Mouse (Mus musculus): ENCODE data around the gene Mboat7. TPM values are rescaled to one million over a fixed set of nuclear protein-coding genes. Genes with fewer than 3 reads are reported as not detected.
A peak's percentile ranks its signal among the peaks of the same experiment; 100 is the strongest.

Gene Mboat7
- polyA plus RNA-seq, 1 experiment from 2014 or later, result 86.3 TPM

DNA sequence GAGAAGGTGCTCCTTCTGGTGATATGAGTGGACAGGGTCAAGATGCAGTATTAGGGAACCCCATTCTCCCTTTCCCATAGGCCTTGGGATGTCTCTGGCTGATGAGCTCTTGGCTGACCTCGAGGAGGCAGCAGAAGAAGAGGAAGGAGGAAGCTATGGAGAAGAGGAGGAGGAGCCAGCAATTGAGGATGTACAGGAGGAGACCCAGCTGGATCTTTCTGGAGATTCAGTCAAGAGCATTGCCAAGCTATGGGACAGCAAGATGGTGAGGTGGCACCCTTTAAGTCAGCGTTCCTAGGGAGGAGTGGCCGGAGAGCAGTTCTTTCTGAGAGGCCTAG is 62.9 kb downstream of the Mboat7 start:
- no peak overlapping the region for H3K27ac ChIP-seq (ENCODE audit: low read length)
- no peaks in the 10 kb centered on the region for H3K9me3 ChIP-seq (ENCODE audit: control insufficient read depth, low read length)
- H3K36me3 ChIP-seq (ENCODE audit: control insufficient read depth, insufficient read depth), result peaks cover 3% of the 10 kb centered on the region; the same call in 1 of the 2 replicates
- ATAC-seq, result no peak
- WGBS, result 65% methylated on average over 3 of the region's 3 CpGs
- H3K9ac ChIP-seq (replicated peaks; ENCODE audit: low read depth, low read length), result peak overlapping the region; percentile 74
- peak overlapping the region; percentile 81 for H3K4me2 ChIP-seq (ENCODE audit: low read length)
- peaks cover 26% of the 10 kb centered on the region for H3K4me1 ChIP-seq (replicated peaks; ENCODE audit: control insufficient read depth, insufficient read depth, low read length)
- H3K4me3 ChIP-seq (replicated peaks; ENCODE audit: low read length), result peak overlapping the region; percentile 75
- H3K27me3 ChIP-seq (replicated peaks; ENCODE audit: control insufficient read depth, insufficient read depth, low read length), result no peaks in the 10 kb centered on the region

DNA sequence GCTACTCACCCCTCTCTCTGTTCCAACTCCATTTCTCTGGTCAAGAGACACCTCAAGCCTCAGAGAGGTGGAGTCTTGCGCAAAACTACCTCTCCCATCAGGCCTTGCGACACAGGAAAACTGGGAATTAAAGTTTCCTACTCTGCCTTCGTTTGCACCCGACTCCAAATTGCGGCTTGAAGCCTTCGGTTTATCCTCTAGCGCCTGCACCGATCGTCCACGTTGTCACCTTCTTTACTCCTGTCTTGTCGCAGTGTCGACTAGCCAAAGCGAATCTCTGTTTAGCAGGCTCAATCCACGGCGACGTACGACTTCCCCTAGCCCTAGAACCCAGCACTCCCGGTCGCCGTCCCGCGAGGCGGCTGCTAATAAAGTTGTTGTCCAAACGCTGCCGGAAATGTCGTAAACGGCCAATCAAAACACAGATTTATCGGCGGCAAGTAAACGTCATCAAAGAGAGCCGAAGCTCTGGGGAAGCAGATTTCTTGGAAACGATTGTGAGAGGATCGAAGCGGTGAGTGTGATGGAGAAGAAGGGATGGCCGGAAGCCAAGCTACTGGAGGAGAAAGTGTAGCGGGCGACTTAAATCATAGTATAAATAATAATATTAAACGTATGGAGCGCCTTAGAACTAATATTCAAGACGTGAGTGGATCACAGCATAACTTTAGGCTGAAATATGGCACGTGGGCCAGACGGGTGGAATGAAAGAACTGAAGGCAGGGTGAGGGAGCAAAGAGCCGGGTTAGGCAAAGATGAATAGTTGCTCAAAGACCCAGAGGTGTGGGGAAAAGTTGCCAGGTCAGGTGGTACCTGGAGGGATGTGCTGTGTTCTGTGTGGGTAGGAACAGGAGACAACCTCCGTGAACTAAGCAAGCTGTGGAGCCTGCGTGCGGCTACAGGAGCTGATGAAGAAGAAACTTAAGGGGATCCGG is 63.5 kb downstream of the Mboat7 start, which contains the start of the genes Tfpt and Prpf31:
Gene Tfpt (minus strand): TSS at position 387 of the 935 bp plus-strand sequence.
Gene Prpf31 (plus strand): TSS at position 443 of the 935 bp plus-strand sequence.
- Histone ChIP-seq H3K36me3 (ENCODE audit: control insufficient read depth, insufficient read depth) (peaks cover 2% of the 10 kb centered on the region; the same call in 1 of the 2 replicates), H3K27me3 (replicated peaks; ENCODE audit: control insufficient read depth, insufficient read depth, low read length) (no peaks in the 10 kb centered on the region), H3K4me3 (replicated peaks; ENCODE audit: low read length) (peak within 1 kb of the TSS; percentile 75), H3K9me3 (ENCODE audit: control insufficient read depth, low read length) (no peaks in the 10 kb centered on the region), H3K4me1 (replicated peaks; ENCODE audit: control insufficient read depth, insufficient read depth, low read length) (peaks cover 26% of the 10 kb centered on the region), H3K9ac (replicated peaks; ENCODE audit: low read depth, low read length) (peak within 1 kb of the TSS; percentile 74), H3K4me2 (ENCODE audit: low read length) (peak within 1 kb of the TSS; percentile 99), H3K27ac (ENCODE audit: low read length) (peak within 1 kb of the TSS; percentile 81)
- under 1% methylated on average over 47 of the region's 47 CpGs for WGBS
- peak; percentile 88 for ATAC-seq

DNA sequence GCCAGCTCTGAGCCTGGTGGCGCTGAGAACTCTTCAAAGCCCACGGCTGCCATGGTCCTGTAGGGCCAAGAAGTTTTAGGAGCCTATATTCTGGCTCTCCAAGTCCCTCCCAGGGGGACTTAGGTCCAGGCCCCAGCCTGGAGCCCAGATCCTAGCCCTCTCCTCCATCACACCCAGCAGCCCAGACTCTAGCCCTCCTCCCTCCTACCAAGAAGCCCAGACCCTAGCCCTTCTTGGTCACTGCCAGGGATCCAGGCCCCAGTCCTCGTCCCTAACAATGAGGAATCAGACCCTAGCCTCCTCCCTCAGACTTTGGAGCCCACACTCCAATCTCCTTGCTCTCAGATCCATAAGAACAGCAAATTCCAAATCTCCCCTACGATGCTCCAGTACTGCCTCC is 64.3 kb downstream of the Mboat7 start:
- WGBS, result 40% methylated on average over 4 of the region's 4 CpGs
- Histone ChIP-seq H3K4me3 (replicated peaks; ENCODE audit: low read length) (peak overlapping the region; percentile 75), H3K36me3 (ENCODE audit: control insufficient read depth, insufficient read depth) (peaks cover 8% of the 10 kb centered on the region), H3K4me1 (replicated peaks; ENCODE audit: control insufficient read depth, insufficient read depth, low read length) (peaks cover 26% of the 10 kb centered on the region), H3K4me2 (ENCODE audit: low read length) (peak overlapping the region; percentile 99), H3K9me3 (ENCODE audit: control insufficient read depth, low read length) (no peaks in the 10 kb centered on the region), H3K9ac (replicated peaks; ENCODE audit: low read depth, low read length) (peak overlapping the region; percentile 68), H3K27ac (ENCODE audit: low read length) (peak overlapping the region; percentile 81; the same call in 1 of the 2 replicates), H3K27me3 (replicated peaks; ENCODE audit: control insufficient read depth, insufficient read depth, low read length) (no peaks in the 10 kb centered on the region)
- peak; percentile 49 for ATAC-seq

Small RNAs within 50 kb of the gene (microRNA-seq; reads per million reads assigned to microRNA genes)
- 2.5 reads per million, percentile 7 among the genes with 10 or more reads in this experiment for gene Mir3572

Other genes starting within 250 kb of the Mboat7 start
- gene Tarm1, start 190.9 kb downstream of the Mboat7 start, polyA plus RNA-seq (2015; fragmentation: Nextera tagmentation; extraction: Ambion mirVana), result not detected in 2 replicates
- 0.17 and 0.46 TPM in 2 replicates for gene Oscar, start 77.4 kb downstream of the Mboat7 start, polyA plus RNA-seq (2015; fragmentation: Nextera tagmentation; extraction: Ambion mirVana)
- gene Ndufa3, start 76.2 kb downstream of the Mboat7 start, polyA plus RNA-seq (2015; fragmentation: Nextera tagmentation; extraction: Ambion mirVana), result 314 and 357 TPM in 2 replicates
- gene Tfpt, start 63.6 kb downstream of the Mboat7 start, polyA plus RNA-seq (2015; fragmentation: Nextera tagmentation; extraction: Ambion mirVana), result 30.4 and 31.9 TPM in 2 replicates
- gene Prpf31, start 63.5 kb downstream of the Mboat7 start, polyA plus RNA-seq (2015; fragmentation: Nextera tagmentation; extraction: Ambion mirVana), result 99.5 and 109 TPM in 2 replicates
- gene Cnot3, start 48.3 kb downstream of the Mboat7 start, polyA plus RNA-seq (2015; fragmentation: Nextera tagmentation; extraction: Ambion mirVana), result 42.1 and 47.3 TPM in 2 replicates
- gene Leng1, start 27.7 kb downstream of the Mboat7 start, polyA plus RNA-seq (2015; fragmentation: Nextera tagmentation; extraction: Ambion mirVana), result 15.5 and 16.5 TPM in 2 replicates
- 2.5 and 3.3 TPM in 2 replicates for gene Tmc4, start 16.0 kb downstream of the Mboat7 start, polyA plus RNA-seq (2015; fragmentation: Nextera tagmentation; extraction: Ambion mirVana)
- gene Tsen34, start 660 bp downstream of the Mboat7 start, polyA plus RNA-seq (2015; fragmentation: Nextera tagmentation; extraction: Ambion mirVana), result 240 and 241 TPM in 2 replicates
- gene Rps9, start 10.5 kb upstream of the Mboat7 start, polyA plus RNA-seq (2015; fragmentation: Nextera tagmentation; extraction: Ambion mirVana), result 852 and 923 TPM in 2 replicates
- 0.14 and 0.37 TPM in 2 replicates for gene Pirb, start 26.9 kb upstream of the Mboat7 start, polyA plus RNA-seq (2015; fragmentation: Nextera tagmentation; extraction: Ambion mirVana)
- not detected in 2 replicates for gene Gm15448, start 132.2 kb upstream of the Mboat7 start, polyA plus RNA-seq (2015; fragmentation: Nextera tagmentation; extraction: Ambion mirVana)
- not detected in 2 replicates for gene Pira2, start 151.5 kb upstream of the Mboat7 start, polyA plus RNA-seq (2015; fragmentation: Nextera tagmentation; extraction: Ambion mirVana)
- not detected in 2 replicates for gene Gm14548, start 204.6 kb upstream of the Mboat7 start, polyA plus RNA-seq (2015; fragmentation: Nextera tagmentation; extraction: Ambion mirVana)
- gene Lilra6, start 222.0 kb upstream of the Mboat7 start, polyA plus RNA-seq (2015; fragmentation: Nextera tagmentation; extraction: Ambion mirVana), result not detected in 2 replicates

Data from forebrain, embryonic 16.5 days (tissue).